Mouse (Mus musculus): ENCODE measurements around the gene Dnase2a. TPM values are rescaled to one million over a fixed set of nuclear protein-coding genes. Genes with fewer than 3 reads are reported as not detected.
A peak's percentile ranks its signal among the peaks of the same experiment; 100 is the strongest.
"Not testable (repeated sequence)": the region's sequence is repeated elsewhere in the genome, so short reads cannot be mapped to it uniquely, and the experiment has no call there.

The Dnase2a gene
- total RNA-seq, 2 experiments from 2014 or later = 16.8 to 73.5 TPM

GRCm38 (mm10) chr8:84907493-84907892, 867 bp upstream of the Dnase2a start:
- ATAC-seq (replicated peaks; ENCODE audit: poor library complexity) = no peak

- not testable (repeated sequence) for ATAC-seq (replicated peaks; ENCODE audit: poor library complexity)
Observed at GRCm38 (mm10) chr8:84907979-84908378, 381 bp upstream of the Dnase2a start.

- ATAC-seq (replicated peaks; ENCODE audit: poor library complexity) = no peak
Observed at GRCm38 (mm10) chr8:84909162-84909767, 905 bp downstream of the Dnase2a start.

- peak; percentile 16 for ATAC-seq (replicated peaks; ENCODE audit: poor library complexity)
Observed at GRCm38 (mm10) chr8:84909949-84910348, 1.6 kb downstream of the Dnase2a start.

- no peak for ATAC-seq (replicated peaks; ENCODE audit: poor library complexity)
Observed at GRCm38 (mm10) chr8:84910551-84910950, 2.2 kb downstream of the Dnase2a start.

- ATAC-seq (replicated peaks; ENCODE audit: poor library complexity) = no peak
Observed at GRCm38 (mm10) chr8:84911854-84912253, 3.5 kb downstream of the Dnase2a start.

- ATAC-seq (replicated peaks; ENCODE audit: poor library complexity) = no peak
Observed at GRCm38 (mm10) chr8:84912391-84912790, 4.0 kb downstream of the Dnase2a start.

GRCm38 (mm10) chr8:84912895-84913501, 4.6 kb downstream of the Dnase2a start:
- ATAC-seq (replicated peaks; ENCODE audit: poor library complexity) = peak; percentile 47

GRCm38 (mm10) chr8:84913502-84913900, 5.1 kb downstream of the Dnase2a start:
- no peak for ATAC-seq (replicated peaks; ENCODE audit: poor library complexity)

GRCm38 (mm10) chr8:84913960-84914359, 5.6 kb downstream of the Dnase2a start:
- peak; percentile 54 for ATAC-seq (replicated peaks; ENCODE audit: poor library complexity)

- no peak for ATAC-seq (replicated peaks; ENCODE audit: poor library complexity)
Observed at GRCm38 (mm10) chr8:84915269-84915668, 6.9 kb downstream of the Dnase2a start.

GRCm38 (mm10) chr8:84917781-84918180, 9.4 kb downstream of the Dnase2a start:
- ATAC-seq (replicated peaks; ENCODE audit: poor library complexity) = no peak

- ATAC-seq (replicated peaks; ENCODE audit: poor library complexity) = no peak
Observed at GRCm38 (mm10) chr8:84918646-84919045, 10.3 kb downstream of the Dnase2a start.

GRCm38 (mm10) chr8:84921596-84921995, 13.2 kb downstream of the Dnase2a start:
- ATAC-seq (replicated peaks; ENCODE audit: poor library complexity) = no peak

- 0 out of 2 replicates have a peak, but pooled peaks have one; percentile 13 for ATAC-seq (replicated peaks; ENCODE audit: poor library complexity)
Observed at GRCm38 (mm10) chr8:84925557-84925956, 17.2 kb downstream of the Dnase2a start.

- no peak for ATAC-seq (replicated peaks; ENCODE audit: poor library complexity)
Observed at GRCm38 (mm10) chr8:84927513-84927912, 19.2 kb downstream of the Dnase2a start.

- ATAC-seq (replicated peaks; ENCODE audit: poor library complexity) = peak; percentile 93
Observed at GRCm38 (mm10) chr8:84928456-84929306, 20.3 kb downstream of the Dnase2a start.

- no peak for ATAC-seq (replicated peaks; ENCODE audit: poor library complexity)
Observed at GRCm38 (mm10) chr8:84930582-84930981, 22.2 kb downstream of the Dnase2a start.

- no peak for ATAC-seq (replicated peaks; ENCODE audit: poor library complexity)
Observed at GRCm38 (mm10) chr8:84933767-84934559, 25.6 kb downstream of the Dnase2a start.

GRCm38 (mm10) chr8:84934860-84935259, 26.5 kb downstream of the Dnase2a start:
- ATAC-seq (replicated peaks; ENCODE audit: poor library complexity) = no peak

- ATAC-seq (replicated peaks; ENCODE audit: poor library complexity) = no peak
Observed at GRCm38 (mm10) chr8:84935489-84935888, 27.1 kb downstream of the Dnase2a start.
